Mouse (Mus musculus) spleen, postnatal 14 days (tissue): Measurements from ENCODE around the gene Olfr31.

Experiments used
- DNase-seq, 2 experiments: peaks; one replicate each; pipeline ENCODE4 v3.0.0; 2021 to 2022; ENCODE audit warnings: low spot score in 2 of 2

Gene Olfr31

DNA sequence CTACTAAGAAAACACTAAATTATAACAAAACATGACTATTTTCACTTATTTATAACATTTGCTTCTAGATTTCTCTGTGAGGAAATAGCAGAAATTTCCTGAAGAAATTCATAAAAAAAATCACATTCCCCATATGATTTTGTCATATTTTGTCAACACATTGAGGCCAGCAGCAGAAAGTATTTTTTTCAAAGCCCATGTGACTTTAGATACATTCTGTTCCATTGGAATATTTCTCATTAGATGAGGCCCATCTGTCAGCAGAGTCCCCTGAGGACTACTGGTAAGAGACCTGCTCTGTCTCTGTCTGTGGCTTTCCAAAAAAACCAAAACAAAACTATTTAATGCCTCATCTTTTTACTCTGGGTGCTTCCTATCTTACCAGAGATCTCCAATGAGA lies at the start of gene Olfr31:
Gene Olfr31, plus strand, starts transcription at position 301 of the 400 bp plus-strand sequence.
- no peak for DNase-seq

DNA sequence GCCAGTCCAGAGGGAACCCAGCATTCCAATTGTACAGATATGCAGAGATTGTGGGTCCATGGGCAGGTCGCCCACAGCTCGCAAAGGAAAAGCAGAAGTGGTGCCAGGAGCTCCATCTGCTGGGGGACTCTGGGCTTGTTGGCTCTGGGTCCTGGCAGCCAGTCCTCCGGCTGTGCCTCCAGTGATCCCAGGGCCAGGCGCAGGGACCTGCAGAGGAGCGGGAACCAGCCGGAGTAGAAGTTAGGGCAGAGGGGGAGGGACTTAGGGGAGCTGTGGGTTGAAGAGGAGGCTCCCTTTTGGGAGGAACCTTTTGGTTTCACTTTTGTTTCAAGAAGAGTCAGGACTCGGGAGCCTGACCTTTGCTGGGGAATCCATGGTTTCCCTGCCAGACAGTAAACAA lies 28.2 kb upstream of the Olfr31 start:
- no peak for DNase-seq

DNA sequence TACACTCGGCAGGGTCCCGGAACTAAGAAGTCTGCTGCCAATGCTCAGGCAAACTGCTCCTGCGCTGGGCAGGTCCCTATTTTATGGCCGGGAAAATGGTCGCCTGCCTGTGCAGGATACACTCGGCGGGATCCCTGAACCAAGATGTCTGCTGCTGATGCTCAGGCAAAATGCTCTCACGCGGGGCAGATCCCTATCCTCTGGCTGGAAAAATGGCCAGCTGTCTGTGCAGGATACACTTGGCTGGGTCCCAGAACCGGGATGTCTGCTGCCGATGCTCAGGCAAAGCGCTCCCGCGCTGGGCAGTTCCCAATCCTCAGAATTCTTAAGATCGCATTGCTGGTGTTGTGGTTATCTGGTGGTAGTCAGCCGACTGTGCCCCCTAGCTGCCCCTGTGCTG lies 13.7 kb upstream of the Olfr31 start:
- DNase-seq = no peak

DNA sequence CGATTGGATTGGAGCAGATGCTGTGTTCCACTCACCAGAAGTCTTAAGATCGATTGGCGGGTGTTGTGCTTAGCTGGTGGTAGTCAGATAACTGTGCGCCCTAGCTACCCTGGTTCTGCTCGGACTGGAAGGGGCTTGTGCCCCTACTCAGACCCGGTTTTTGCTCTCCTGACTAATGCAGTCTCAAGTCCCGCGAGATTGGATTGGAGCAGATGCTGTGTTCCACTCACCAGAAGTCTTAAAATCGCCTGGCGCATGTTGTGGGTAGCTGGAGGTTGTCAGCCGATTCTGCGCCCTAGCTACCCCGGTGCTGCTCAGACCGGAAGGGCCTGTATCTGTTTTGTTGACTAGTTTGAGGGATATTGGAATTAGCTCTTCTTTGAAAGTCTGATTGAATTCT lies 13.2 kb upstream of the Olfr31 start:
- no peak for DNase-seq

DNA sequence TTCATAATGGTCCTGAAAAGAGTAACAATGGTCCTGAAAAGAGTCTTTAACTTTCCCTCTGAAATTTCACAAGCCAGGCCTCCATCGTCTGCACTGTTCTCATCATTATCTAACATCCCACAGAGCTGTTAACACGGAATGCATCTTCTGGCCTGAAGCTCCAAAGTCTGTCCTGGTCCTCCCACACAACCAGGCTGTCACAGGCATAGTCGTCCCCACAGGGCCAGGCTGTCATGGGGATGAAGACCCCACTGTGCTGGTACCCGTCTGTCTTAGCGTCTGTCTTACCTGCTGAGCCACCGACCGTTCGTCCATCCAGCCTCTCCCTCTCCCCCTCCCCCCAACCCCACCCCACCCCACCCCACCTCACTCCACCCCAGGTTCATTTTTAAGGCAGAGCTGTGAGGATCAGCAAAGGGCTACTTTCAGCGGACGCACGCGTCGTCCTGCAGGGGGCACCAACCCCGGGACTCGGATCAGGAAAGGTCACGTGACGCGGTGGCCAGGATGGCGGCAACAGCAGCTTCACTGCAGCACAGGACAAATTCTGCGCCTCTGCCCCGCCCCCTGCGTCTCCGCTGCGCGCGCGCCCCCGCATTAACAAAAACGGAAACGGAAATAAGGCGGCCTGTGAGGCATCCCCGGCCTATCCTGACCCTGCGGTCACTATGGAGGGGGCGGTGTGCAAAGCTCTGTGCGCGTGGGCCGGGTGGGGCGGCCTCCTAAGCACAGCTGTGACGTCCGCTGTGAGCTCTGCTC lies 22.7 kb downstream of the Olfr31 start:
- DNase-seq = peak; percentile 76 to 88

DNA sequence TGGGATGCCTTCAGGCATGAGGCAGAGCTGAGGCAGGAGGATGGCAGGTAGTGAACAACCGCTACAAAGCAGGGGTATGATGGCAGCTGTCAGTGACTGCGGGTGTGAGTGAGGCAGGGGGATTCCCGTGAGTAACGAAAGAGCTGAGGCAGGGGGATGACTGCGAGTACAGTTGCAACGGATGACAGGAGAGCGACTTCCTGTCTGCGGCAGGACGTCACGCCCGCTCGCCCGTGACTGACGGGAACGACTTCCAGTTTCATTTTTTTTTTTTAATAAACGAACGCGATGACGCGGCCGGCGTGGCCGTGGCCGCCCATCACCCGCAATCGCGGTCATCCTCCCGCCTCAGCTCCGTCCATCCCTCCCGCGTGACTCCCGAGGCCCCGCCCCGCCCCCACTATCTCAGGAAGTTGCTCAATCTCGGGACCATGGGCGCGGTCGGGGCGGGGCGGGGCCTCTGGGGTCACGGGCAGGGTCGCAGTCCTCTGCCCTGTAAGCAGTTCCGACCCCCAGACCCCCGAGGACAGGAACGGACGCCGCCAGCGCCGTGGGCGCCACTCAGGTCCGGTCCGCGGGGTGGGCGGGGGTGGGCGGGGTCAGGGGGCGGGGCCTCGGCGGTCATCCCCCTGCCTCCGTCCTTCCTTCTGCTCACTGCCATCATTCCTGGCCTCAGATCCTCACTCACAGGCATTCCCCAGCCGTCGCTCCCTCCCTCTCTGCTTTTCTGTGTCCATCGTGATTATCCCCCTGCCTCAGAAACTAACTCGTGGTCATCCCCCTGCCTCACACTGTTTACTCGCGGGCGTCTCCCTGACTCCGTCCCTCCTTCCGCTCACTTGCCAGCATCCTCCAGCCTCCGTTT lies 23.6 kb downstream of the Olfr31 start, which contains the start of gene Il3ra:
Gene Il3ra, plus strand, starts transcription at position 328 of the 865 bp plus-strand sequence.
- DNase-seq = peak; percentile 40 to 58

DNA sequence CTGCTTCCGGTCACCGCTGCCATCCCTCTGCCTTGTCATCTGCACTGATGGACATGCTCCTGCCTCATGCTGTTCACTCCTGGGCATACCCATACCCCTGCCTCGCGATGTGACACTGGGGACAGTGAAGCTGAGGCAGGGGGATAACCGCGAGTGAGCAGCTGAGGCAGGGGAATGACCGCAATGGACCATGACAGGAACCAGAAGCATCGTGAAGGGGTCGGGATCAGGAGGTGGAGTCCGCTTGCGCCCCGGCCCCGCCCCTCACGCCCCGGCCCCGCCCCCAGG lies 24.1 kb downstream of the Olfr31 start:
- DNase-seq = no peak

DNA sequence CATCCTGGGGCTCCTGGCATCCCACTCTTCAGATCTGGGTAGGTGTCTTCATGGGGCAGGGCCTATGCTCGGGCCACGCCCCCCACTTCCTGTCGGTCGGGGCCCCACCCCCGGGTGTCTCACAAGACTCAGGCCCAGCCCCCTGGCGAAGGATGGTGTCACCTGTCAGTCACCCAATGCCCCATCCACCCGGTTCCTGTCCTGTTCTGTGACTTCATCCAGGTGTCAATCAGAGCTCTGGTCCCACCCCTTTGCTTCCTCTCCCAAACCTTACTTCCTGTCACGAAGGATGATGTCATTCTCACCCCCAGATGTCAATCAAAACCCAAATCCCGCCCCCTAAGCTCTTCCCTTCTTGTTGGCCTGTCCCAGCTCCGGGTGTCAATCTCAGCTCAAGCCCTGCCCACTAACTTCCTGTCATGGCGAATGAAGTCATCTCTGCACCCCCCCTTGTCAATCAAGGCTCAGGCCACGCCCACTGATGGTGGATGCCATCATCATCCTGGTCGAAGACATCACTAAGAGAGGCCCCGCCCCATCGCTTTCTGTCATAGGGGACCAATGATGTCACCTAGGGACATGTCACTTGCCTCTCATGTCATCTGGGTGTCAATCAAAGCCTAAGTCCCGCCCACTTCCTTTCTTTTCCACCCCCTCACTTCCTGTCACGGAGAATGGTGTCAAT lies 24.7 kb downstream of the Olfr31 start:
- peak in 1 of 2 experiments; percentile 11 for DNase-seq

DNA sequence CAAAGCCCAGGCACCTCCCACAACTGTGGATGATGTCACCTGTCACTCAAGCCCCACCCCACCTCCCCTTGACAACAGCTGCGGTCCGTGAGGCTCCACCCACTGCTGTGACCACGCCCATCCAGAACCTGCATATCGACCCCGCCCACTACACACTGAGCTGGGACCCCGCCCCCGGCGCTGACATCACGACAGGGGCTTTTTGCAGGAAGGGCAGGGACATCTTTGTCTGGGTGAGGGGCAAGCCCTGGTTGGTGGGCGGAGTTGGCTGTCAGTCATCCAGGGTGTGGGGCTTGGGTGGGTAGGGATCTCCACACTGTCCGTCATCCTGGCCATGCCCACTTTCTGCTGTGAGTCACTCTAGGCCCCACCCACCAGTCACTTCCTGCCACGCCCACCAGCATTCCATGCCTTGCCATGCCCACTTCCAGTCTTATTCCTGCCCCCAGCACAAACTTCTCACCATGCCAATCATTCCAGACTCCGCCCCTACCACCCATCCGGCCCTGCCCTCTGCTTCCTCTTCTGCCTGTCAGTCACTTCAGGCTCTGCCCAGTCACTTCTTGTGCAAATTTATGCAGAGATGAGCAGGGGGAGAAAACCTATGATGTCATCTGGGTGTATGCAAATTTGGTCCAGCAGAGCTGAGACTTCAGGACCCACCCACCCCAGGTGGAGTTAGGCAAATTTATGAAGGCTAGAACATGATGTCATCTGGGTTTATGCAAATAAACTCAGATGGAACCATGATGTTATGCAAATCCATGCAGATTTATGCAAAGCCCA lies 25.4 kb downstream of the Olfr31 start:
- DNase-seq = peak in 1 of 2 experiments; percentile 5

DNA sequence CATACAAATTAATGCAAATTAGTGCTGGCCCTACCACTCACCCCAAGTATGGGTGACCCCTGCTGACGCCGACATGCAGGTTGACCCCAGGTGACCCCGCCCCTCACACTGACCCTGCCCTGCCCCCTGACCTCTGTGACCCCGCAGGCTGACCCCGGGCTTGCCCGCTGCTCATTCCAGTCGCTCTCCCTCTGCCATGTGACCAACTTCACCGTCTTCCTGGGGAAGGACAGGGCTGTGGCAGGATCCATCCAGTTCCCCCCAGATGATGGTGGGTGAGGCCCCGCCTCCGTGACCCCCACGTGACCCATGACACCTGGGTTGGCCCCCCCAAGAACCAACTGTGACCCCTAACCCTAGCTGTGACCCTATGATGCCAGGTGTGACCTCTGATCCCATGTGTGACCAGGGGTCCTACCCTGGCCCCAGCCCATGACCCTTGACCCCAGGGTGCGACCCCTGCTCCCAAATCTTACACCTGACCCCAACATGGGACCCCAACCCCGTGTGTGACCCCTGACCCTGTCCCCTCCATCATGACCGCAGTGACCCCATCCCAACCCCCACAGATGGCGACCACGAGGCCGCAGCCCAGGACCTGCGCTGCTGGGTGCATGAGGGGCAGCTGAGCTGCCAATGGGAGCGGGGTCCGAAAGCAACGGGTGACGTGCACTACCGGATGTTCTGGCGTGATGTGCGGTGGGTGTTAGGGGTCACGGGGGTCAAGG lies 26.2 kb downstream of the Olfr31 start:
- DNase-seq = no peak

DNA sequence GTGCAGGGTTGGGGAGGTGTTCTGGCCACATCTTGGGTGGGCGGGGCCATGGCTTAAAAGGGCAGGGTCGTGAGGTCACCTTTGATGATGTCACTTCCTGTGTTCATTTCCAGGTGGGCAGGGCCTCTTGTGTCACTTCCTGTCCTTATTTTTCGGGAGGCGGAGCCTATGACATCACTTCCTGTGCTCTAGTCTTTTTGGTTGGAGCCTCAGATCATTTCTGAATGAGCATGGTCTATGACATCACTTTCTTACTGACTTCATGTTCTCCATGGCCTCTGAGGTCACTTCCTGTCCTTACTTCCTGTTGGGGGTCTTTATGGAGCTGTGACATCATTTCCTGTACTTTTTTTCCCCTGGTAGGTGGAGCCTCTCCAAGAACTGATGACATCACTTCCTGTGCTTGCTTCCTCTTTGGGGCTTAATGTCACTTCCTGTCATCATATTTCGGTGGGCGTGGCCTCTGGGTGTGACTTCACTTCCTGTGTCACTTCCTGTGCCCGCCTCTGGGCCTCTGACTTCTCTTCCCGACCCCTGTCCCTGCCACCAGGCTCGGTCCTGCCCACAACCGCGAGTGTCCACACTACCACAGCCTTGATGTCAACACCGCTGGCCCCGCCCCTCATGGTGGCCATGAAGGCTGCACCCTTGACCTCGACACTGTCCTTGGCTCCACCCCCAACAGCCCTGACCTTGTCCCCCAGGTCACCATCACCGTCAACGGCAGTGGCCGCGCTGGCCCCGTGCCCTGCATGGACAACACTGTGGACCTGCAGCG lies 27.0 kb downstream of the Olfr31 start:
- DNase-seq = peak in 1 of 2 experiments; percentile 6

DNA sequence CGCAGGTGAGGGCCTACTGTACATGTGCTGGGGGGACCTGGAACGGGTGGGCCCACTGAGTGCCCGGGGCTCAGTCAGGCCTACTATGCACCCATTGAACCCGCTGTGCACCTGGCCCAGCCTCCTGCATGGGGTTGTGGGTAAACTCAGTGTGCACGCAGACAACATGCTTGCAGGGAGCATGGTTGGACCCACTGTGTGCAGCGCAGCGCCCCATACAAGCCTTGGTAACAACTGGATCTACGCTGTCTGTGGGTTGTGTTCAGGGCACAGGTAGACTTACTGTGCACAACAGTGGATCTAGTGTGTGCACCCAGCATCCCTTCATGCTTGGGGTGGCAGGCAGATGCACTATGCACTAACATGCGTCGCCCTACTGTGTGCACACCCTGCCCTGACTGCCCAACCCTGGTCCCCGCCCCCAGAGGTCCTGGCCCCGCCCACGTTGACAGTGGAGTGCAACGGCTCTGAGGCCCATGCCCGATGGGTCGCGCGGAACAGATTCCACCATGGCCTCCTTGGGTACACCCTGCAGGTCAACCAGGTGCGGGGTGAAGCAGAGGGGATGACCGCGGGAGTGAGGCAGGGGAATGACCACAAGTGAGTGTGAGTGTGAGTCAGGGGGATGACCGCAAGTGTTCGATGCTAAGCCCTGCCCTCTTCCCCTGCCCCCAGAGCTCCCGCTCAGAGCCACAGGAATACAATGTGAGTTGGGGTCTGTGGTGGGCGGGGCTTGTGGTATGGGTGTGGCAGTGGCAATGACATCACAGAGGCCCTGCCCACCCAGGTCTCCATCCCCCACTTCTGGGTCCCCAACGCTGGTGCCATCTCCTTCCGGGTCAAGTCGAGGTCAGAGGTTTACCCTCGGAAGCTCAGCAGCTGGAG lies 27.9 kb downstream of the Olfr31 start:
- DNase-seq = no peak

DNA sequence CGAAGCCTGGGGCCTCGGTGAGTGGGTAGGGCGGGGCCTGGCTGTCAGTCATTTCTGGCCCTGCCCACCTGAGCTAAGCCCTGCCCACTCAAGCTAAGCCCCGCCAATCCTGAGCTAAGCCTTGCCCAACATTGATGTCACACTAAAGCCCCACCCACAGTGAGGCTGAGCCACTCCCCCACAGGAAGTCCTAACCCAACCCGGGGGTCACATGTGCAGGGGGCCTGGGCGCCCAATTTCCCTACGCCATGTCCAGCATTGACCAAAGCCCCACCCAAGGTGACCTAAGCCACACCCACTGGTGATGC lies 28.5 kb downstream of the Olfr31 start:
- no peak for DNase-seq

DNA sequence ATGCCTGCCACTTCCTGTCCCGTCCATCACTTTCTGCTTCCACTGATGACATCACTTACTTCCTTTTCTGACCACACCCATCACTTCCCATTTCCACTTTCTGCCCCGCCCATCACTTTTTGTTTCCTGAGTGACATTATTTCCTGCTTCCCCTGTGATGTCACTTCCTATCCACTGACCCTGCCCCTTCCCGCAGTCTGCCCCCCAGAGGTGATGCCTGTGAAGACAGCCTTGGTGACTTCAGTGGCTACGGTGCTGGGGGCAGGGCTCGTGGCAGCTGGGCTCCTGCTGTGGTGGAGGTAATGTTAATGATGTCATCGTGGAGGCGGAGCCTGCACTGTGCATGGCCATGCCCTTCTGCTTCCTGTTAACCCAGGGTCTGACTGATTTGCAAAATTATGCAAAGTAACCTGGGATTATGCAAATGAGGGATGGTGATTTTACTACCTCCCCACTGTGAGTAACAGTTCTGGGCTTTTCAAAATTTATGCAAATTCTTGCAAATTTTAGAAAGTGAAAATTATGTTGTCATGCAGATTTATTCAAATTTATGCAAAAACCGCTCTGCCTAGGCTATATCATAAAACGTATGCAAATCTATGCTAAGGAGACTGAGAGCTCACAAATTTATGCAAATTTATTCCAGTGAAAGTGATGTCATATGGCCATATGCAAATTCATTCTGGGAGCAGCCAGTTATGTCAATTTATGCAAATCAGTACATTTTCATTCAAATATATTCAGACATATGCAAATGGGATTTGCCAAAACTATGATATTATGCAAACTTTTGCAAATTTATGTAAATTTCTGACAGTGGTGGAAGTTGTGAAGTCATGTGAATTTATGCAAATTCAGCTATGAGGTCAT lies 29.3 kb downstream of the Olfr31 start:
- DNase-seq = no peak

DNA sequence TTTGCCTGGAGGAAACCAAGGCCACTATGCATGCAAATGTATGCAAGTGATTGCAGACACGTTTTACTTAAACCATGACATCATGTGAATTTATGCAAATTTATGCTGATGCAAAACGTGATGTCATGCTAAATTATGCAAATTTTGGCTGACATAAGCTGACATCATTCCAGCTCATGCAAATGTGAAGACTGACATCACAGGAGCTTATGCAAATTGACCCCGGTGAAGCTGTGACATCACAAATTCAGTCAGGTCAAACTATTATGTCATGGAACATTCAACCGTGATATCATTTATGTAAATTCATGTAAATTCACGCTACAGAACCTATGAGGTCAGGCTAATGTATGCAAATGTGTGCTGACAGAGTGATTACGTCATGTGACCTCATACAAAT lies 30.0 kb downstream of the Olfr31 start:
- no peak for DNase-seq

DNA sequence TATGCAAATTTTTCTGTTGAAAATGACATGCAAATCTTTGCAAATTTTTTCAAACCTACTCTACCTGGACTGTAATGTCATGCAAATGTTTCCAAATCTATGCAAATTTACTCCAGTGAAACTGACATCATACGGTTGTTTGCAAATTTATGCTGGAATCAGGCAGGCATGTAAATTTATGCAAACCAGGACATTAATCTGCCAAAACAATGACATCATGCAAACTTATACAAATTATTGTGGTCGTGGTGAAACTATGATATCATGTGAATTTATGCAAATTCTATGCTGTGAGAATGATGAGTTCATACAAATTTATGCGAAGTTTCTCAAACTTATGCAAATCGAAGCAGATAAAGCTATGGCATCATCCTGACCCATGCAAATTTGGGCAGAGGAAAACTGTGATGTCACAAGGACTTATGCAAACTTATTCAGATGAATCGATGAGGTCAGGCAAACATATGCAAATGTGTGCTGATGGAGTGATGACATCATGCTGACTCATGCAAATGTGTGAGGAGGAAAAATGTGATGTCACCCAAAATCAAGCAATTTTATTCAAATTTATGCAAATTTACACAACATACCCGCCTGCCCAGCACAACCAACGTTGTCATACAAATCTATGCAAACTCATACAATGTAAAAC lies 30.6 kb downstream of the Olfr31 start:
- no peak for DNase-seq

DNA sequence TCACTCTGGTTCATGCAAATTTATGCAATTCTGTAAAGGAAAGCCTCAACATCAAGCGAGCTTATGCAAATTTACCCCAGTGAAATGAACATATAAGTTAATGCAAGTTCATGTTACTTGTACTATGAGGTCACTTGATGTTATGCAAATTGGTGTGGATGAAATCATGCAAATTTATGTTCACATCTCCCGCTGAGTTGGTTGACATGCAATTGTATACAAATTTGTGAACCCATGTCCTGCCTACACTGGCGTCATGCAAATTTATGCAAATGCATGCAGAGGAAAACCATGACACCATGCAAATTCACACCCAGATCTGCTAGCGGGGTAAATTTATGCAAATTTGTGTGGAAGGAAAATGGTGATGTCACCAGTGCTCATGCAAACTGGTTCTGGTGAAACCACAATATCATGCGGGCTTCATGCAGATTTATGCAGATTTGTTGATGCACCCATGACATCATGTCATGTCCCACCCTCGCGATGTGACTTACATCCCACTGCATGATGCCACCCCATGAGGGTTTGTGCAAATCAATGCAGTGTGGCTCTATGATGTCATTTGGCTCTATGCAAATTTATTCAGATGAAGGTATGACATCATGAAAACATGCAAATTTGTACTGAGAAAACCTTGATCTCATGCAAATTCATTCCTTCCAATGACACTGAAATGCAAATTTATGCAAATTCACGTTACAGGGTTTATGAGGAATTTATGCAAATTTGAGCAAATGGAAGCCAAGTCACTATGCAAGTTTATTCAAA lies 31.3 kb downstream of the Olfr31 start:
- DNase-seq = no peak
